Mouse (Mus musculus): ENCODE measurements at regions not wholly inside any gene's neighbourhood (a gene's known extent, or its start where the extent isn't known, plus 50 kb on each side); places are given as distances from the start of the nearest gene placed in this dataset.
A peak's percentile ranks its signal among the peaks of the same experiment; 100 is the strongest.

GRCm38 (mm10) chr10:101330109-101330508 lies 351.2 kb upstream of the Mgat4c start:
- Histone ChIP-seq H3K4me1 (ENCODE audit: control insufficient read depth in 1 of 2, insufficient read depth in 2 of 2, low read length in 2 of 2) (peaks cover 9 to 20% of the 10 kb centered on the region in 2 experiments), H3K9me3 (replicated peaks; ENCODE audit: insufficient read depth, low read length) (no peaks in the 10 kb centered on the region), H3K27me3 (ENCODE audit: control insufficient read depth in 1 of 2, insufficient read depth in 2 of 2, low read length in 2 of 2) (no peaks in the 10 kb centered on the region), H3K27ac (ENCODE audit: control insufficient read depth, low read depth, low read length) (no peak overlapping the region), H3K36me3 (ENCODE audit: control insufficient read depth in 1 of 2, insufficient read depth in 2 of 2, low read length in 2 of 2) (peaks cover 0 to 24% of the 10 kb centered on the region in 2 experiments; a peak in 2 of 4 replicates), H3K9ac (ENCODE audit: control insufficient read depth, low read depth, low read length, poor library complexity, severe bottlenecking) (no peak overlapping the region), H3K79me2 (ENCODE audit: control insufficient read depth, insufficient read depth, low read length, poor library complexity) (no peaks in the 10 kb centered on the region), H3K4me3 (ENCODE audit: control insufficient read depth in 1 of 2, insufficient read depth in 1 of 2, low read depth in 2 of 2, low read length in 2 of 2) (no peak overlapping the region)
- DNase-seq (ENCODE audit: low read depth, low spot score): no peak
- TF ChIP-seq EP300 (IDR thresholded peaks at IDR 0.05; ENCODE audit: low read depth in 1 of 2, low read length in 2 of 2) (0 out of 4 replicates have a peak, but pooled peaks of 1 of the 2 experiments have one; percentile 3), TAL1 (IDR thresholded peaks at IDR 0.05; ENCODE audit: low read length) (no peak), CHD2 (IDR thresholded peaks at IDR 0.05; ENCODE audit: low read length) (no peak), MYB (IDR thresholded peaks at IDR 0.05; ENCODE audit: low read depth, low read length) (no peak), E2F4 (IDR thresholded peaks at IDR 0.05; ENCODE audit: borderline replicate concordance, low read depth, low read length) (no peak), ZMIZ1 (IDR thresholded peaks at IDR 0.05; ENCODE audit: low read depth, low read length) (no peak)

DNA sequence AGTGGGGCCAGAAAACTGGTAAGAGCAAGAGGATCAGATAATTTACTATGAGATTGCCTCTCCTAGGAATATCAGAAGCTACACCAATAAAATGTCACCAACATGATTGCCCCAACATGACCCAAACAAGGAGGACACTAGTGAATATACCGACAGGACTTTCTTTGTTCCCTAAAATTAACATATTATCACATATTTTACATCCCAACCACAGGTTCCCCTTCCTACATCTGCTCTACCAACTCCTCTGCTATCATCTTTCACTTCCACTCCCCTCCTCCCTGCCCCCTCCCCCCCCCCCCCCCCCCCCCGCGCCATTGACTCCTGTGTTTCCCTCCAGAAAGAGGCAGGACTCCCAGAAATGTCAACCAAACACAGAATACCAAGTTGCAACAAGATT lies 346.2 kb upstream of the Mgat4c start:
- no peaks in the 10 kb centered on the region for H3K9me3 ChIP-seq (replicated peaks; ENCODE audit: insufficient read depth, low read length)
- H3K27ac ChIP-seq (ENCODE audit: control insufficient read depth, low read depth, low read length): peak overlapping the region; percentile 53
- H3K36me3 ChIP-seq (ENCODE audit: control insufficient read depth in 1 of 2, insufficient read depth in 2 of 2, low read length in 2 of 2): peaks cover 0 to 14% of the 10 kb centered on the region in 2 experiments; a peak in 2 of 4 replicates
- no peaks in the 10 kb centered on the region for H3K27me3 ChIP-seq (ENCODE audit: control insufficient read depth in 1 of 2, insufficient read depth in 2 of 2, low read length in 2 of 2)
- H3K4me1 ChIP-seq (ENCODE audit: control insufficient read depth in 1 of 2, insufficient read depth in 2 of 2, low read length in 2 of 2): peaks cover 7 to 9% of the 10 kb centered on the region in 2 experiments
- peak; percentile 69 for DNase-seq (ENCODE audit: low read depth, low spot score)
- H3K4me3 ChIP-seq (ENCODE audit: control insufficient read depth in 1 of 2, insufficient read depth in 1 of 2, low read depth in 2 of 2, low read length in 2 of 2): no peak overlapping the region
- H3K79me2 ChIP-seq (ENCODE audit: control insufficient read depth, insufficient read depth, low read length, poor library complexity): no peaks in the 10 kb centered on the region
- no peak overlapping the region for H3K9ac ChIP-seq (ENCODE audit: control insufficient read depth, low read depth, low read length, poor library complexity, severe bottlenecking)
- TF ChIP-seq EP300 (IDR thresholded peaks at IDR 0.05; ENCODE audit: low read depth in 1 of 2, low read length in 2 of 2): peak; percentile 58 to 62
- TF ChIP-seq RCOR1 (IDR thresholded peaks at IDR 0.05; ENCODE audit: low read depth, low read length): 0 out of 2 replicates have a peak, but pooled peaks have one; percentile 13
- TF ChIP-seq ETS1 (IDR thresholded peaks at IDR 0.05; ENCODE audit: low read depth, low read length): peak; percentile 67
- TF ChIP-seq TBP (IDR thresholded peaks at IDR 0.05; ENCODE audit: low read depth, low read length): no peak
- 0 out of 2 replicates have a peak, but pooled peaks have one; percentile 27 for TF ChIP-seq MAZ (IDR thresholded peaks at IDR 0.05; ENCODE audit: low read depth, low read length)
- TF ChIP-seq TCF12 (IDR thresholded peaks at IDR 0.05; ENCODE audit: low read depth, low read length): 0 out of 2 replicates have a peak, but pooled peaks have one; percentile 40
- peak; percentile 38; the same call in 1 of the 2 replicates for TF ChIP-seq GATA1 (IDR thresholded peaks at IDR 0.05; ENCODE audit: low read depth, low read length)
- no peak for TF ChIP-seq MYC (IDR thresholded peaks at IDR 0.05; ENCODE audit: low read depth, low read length)

GRCm38 (mm10) chr10:101339565-101339964 lies 341.7 kb upstream of the Mgat4c start:
- no peak for TF ChIP-seq ZMIZ1 (IDR thresholded peaks at IDR 0.05; ENCODE audit: low read depth, low read length)
- TF ChIP-seq TBP (IDR thresholded peaks at IDR 0.05; ENCODE audit: low read depth, low read length): no peak
- no peak for TF ChIP-seq GABPA (IDR thresholded peaks at IDR 0.05; ENCODE audit: low read depth, low read length)
- TF ChIP-seq BHLHE40 (IDR thresholded peaks at IDR 0.05; ENCODE audit: borderline replicate concordance, low read depth, low read length): no peak
- no peak overlapping the region for H3K9ac ChIP-seq (ENCODE audit: control insufficient read depth, low read depth, low read length, poor library complexity, severe bottlenecking)
- peaks cover 0 to 8% of the 10 kb centered on the region in 2 experiments; a peak in 2 of 4 replicates for H3K36me3 ChIP-seq (ENCODE audit: control insufficient read depth in 1 of 2, insufficient read depth in 2 of 2, low read length in 2 of 2)

More at GRCm38 (mm10) chr10:101339565-101339964, 341.7 kb upstream of the Mgat4c start:
- H3K79me2 ChIP-seq (ENCODE audit: control insufficient read depth, insufficient read depth, low read length, poor library complexity): no peaks in the 10 kb centered on the region
- H3K4me1 ChIP-seq (ENCODE audit: control insufficient read depth in 1 of 2, insufficient read depth in 2 of 2, low read length in 2 of 2): peaks cover 4 to 5% of the 10 kb centered on the region in 2 experiments
- no peaks in the 10 kb centered on the region for H3K27me3 ChIP-seq (ENCODE audit: control insufficient read depth in 1 of 2, insufficient read depth in 2 of 2, low read length in 2 of 2)
- H3K4me3 ChIP-seq (ENCODE audit: control insufficient read depth in 1 of 2, insufficient read depth in 1 of 2, low read depth in 2 of 2, low read length in 2 of 2): no peak overlapping the region
- DNase-seq (ENCODE audit: low read depth, low spot score): no peak
- H3K9me3 ChIP-seq (replicated peaks; ENCODE audit: insufficient read depth, low read length): no peaks in the 10 kb centered on the region
- no peak overlapping the region for H3K27ac ChIP-seq (ENCODE audit: control insufficient read depth, low read depth, low read length)

All from MEL (cell line).